Mouse (Mus musculus) left cerebral cortex, postnatal 14 days (tissue): ENCODE results near the gene Rgl2. TPM values are rescaled to one million over a fixed set of nuclear protein-coding genes. Genes with fewer than 3 reads are reported as not detected.
"Not testable (repeated sequence)": the region's sequence is repeated elsewhere in the genome, so short reads cannot be mapped to it uniquely, and the experiment has no call there.

Experiments
- DNase-seq, 2 experiments: peaks; one replicate each; pipeline ENCODE4 v3.0.0; 2021 to 2022; ENCODE audit warnings: low spot score in 2 of 2, mixed read lengths in 1 of 2
- intact Hi-C: fragments of 180-260 bp; cut with DNase I; formaldehyde crosslinking; loops from one replicate; pipeline ENCODE4 v1.15.1; 2025
- microRNA-seq, 2 experiments: library from miRNA; unstranded; fragments of <30 nt; microRNA quantifications; one replicate each; pipeline ENCODE4 v1.2.0; 2022
- total RNA-seq, 2 experiments: library from RNA; stranded (reverse); gene quantifications; 2 replicates each; pipeline ENCODE4 v1.2.3; 2021

Gene Rgl2
- total RNA-seq, 2 experiments from 2014 or later: 65.1 to 68.3 TPM

- DNase-seq: peak; percentile 37 to 58
- intact Hi-C loops: not testable (repeated sequence)
Measured at GRCm38 (mm10) chr17:33982136-33982535, 52.8 kb downstream of the Rgl2 start.

Small RNAs within 50 kb of the gene (microRNA-seq; reads per million reads assigned to microRNA genes)
- gene Gm27740: 0 reads per million in 2 experiments

Other genes starting within 250 kb of the Rgl2 start
- 100 to 1,000 TPM; 109 to 116 TPM for gene Hnrnpm, start 242.7 kb upstream of the Rgl2 start, total RNA-seq
- 10 to 100 TPM; 83.5 to 84.8 TPM for gene March2, start 210.9 kb upstream of the Rgl2 start, total RNA-seq
- 100 to 1,000 TPM; 302 to 341 TPM for gene Rab11b, start 169.0 kb upstream of the Rgl2 start, total RNA-seq
- gene Angptl4, start 147.7 kb upstream of the Rgl2 start, total RNA-seq: 1 to 10 TPM; 5.5 to 6.6 TPM
- gene Kank3, start 119.0 kb upstream of the Rgl2 start, total RNA-seq: 10 to 100 TPM; 36.2 to 41.2 TPM
- 100 to 1,000 TPM; 681 to 713 TPM for gene Rps28, start 105.0 kb upstream of the Rgl2 start, total RNA-seq
- 100 to 1,000 TPM; 229 to 243 TPM for gene Ndufa7, start 105.0 kb upstream of the Rgl2 start, total RNA-seq
- 10 to 100 TPM; 29.3 to 31.9 TPM for gene Cd320, start 86.5 kb upstream of the Rgl2 start, total RNA-seq
- not detected for gene Gm7029, start 55.7 kb upstream of the Rgl2 start, total RNA-seq
- 1 to 10 TPM; 3.1 to 3.7 TPM for gene Kifc1, start 38.9 kb upstream of the Rgl2 start, total RNA-seq
- not detected for gene Platr17, start 24.4 kb upstream of the Rgl2 start, total RNA-seq
- gene Daxx, start 20.1 kb upstream of the Rgl2 start, total RNA-seq: 10 to 100 TPM; 25.4 to 29.3 TPM
- gene Tapbp, start 13.6 kb upstream of the Rgl2 start, total RNA-seq: 10 to 100 TPM; 23.3 to 35.7 TPM
- gene Zbtb22, start 13.6 kb upstream of the Rgl2 start, total RNA-seq: 10 to 100 TPM; 29.7 to 35.2 TPM
- 10 to 100 TPM; 88.3 to 99.4 TPM for gene Pfdn6, start 10.8 kb downstream of the Rgl2 start, total RNA-seq
- 10 to 100 TPM; 14.1 to 17.2 TPM for gene Wdr46, start 11.1 kb downstream of the Rgl2 start, total RNA-seq
- gene B3galt4, start 21.9 kb downstream of the Rgl2 start, total RNA-seq: 1 to 10 TPM; 5.6 to 8.1 TPM
- gene Vps52, start 26.3 kb downstream of the Rgl2 start, total RNA-seq: 10 to 100 TPM; 80.3 to 83.6 TPM
- gene Rps18, start 26.5 kb downstream of the Rgl2 start, total RNA-seq: 100 to 1,000 TPM; 325 to 332 TPM
- gene H2-K1, start 70.8 kb downstream of the Rgl2 start, total RNA-seq: 10 to 100 TPM; 10.3 to 13.6 TPM
- gene Ring1, start 95.1 kb downstream of the Rgl2 start, total RNA-seq: 10 to 100 TPM; 25.3 to 30.8 TPM
- 10 to 100 TPM; 27.7 to 30.1 TPM for gene H2-Ke6, start 98.5 kb downstream of the Rgl2 start, total RNA-seq
- 10 to 100 TPM; 95.3 to 99.9 TPM for gene Slc39a7, start 102.1 kb downstream of the Rgl2 start, total RNA-seq
- gene Rxrb, start 102.3 kb downstream of the Rgl2 start, total RNA-seq: 10 to 100 TPM; 81.7 to 86.7 TPM
- gene Col11a2, start 109.9 kb downstream of the Rgl2 start, total RNA-seq: 10 to 100 TPM; 16.6 to 22.6 TPM
- under 1 TPM in 1 of 2 experiments, not detected in 1; 0.32 TPM for gene H2-Oa, start 162.8 kb downstream of the Rgl2 start, total RNA-seq
- 10 to 100 TPM; 25.8 to 29.1 TPM for gene H2-DMa, start 190.0 kb downstream of the Rgl2 start, total RNA-seq
- gene Brd2, start 193.1 kb downstream of the Rgl2 start, total RNA-seq: 100 to 1,000 TPM; 231 to 249 TPM
- 1 to 10 TPM; 1.0 to 1.1 TPM for gene H2-DMb2, start 213.8 kb downstream of the Rgl2 start, total RNA-seq
- gene H2-DMb1, start 223.5 kb downstream of the Rgl2 start, total RNA-seq: 1 to 10 TPM; 1.1 to 1.6 TPM